Mouse (Mus musculus) MEL (cell line): ENCODE results near the gene Gipc2. TPM values are rescaled to one million over a fixed set of nuclear protein-coding genes. Genes with fewer than 3 reads are reported as not detected.

ENCODE experiments used
- DNase-seq: peaks from one replicate; pipeline ENCODE4 v3.0.0; 2011; ENCODE audit warnings: low read depth, low spot score
- H3K27ac ChIP-seq: 2 replicates; pipeline ENCODE4 v1.5.1; 2012; ENCODE audit warnings: low read depth, mild to moderate bottlenecking, control low read depth, low read length, moderate library complexity; ENCODE audit not compliant: control insufficient read depth
- H3K27me3 ChIP-seq, 2 experiments: fragments of 150-350 bp in 1 of 2; sonication (generic) in 1 of 2; 2 replicates each; pipeline ENCODE4 v1.6.1; 2012; ENCODE audit warnings: low read length in 2 of 2, mild to moderate bottlenecking in 2 of 2, improper control_type of control experiment in 1 of 2, moderate library complexity in 1 of 2; ENCODE audit not compliant: insufficient read depth in 2 of 2, control insufficient read depth in 1 of 2
- H3K36me3 ChIP-seq, 2 experiments: 2 replicates each; pipeline ENCODE4 v1.6.1; 2012 to 2014; ENCODE audit warnings: low read length in 2 of 2, improper control_type of control experiment in 1 of 2, inconsistent platforms in 1 of 2, mild to moderate bottlenecking in 1 of 2; ENCODE audit not compliant: insufficient read depth in 2 of 2, control insufficient read depth in 1 of 2
- H3K4me1 ChIP-seq, 2 experiments: fragments of 150-350 bp in 1 of 2; sonication (generic) in 1 of 2; 2 replicates each; pipeline ENCODE4 v1.6.1; 2012; ENCODE audit warnings: low read length in 2 of 2, improper control_type of control experiment in 1 of 2, mild to moderate bottlenecking in 1 of 2; ENCODE audit not compliant: insufficient read depth in 2 of 2, control insufficient read depth in 1 of 2
- H3K4me3 ChIP-seq, 2 experiments: fragments of 150-350 bp in 1 of 2; sonication (generic) in 1 of 2; 2 replicates each; pipeline ENCODE4 v1.5.1; 2012; ENCODE audit warnings: low read depth in 2 of 2, low read length in 2 of 2, mild to moderate bottlenecking in 2 of 2, moderate library complexity in 2 of 2, control low read depth in 1 of 2, improper control_type of control experiment in 1 of 2; ENCODE audit not compliant: control insufficient read depth in 1 of 2, insufficient read depth in 1 of 2
- H3K79me2 ChIP-seq: 2 replicates; pipeline ENCODE4 v1.6.1; 2012; ENCODE audit warnings: mild to moderate bottlenecking, low read length, moderate library complexity; ENCODE audit not compliant: control insufficient read depth, poor library complexity, insufficient read depth
- H3K9ac ChIP-seq: 2 replicates; pipeline ENCODE4 v1.6.1; 2012; ENCODE audit warnings: low read depth, mild to moderate bottlenecking, control low read depth, low read length, moderate library complexity; ENCODE audit not compliant: control insufficient read depth, poor library complexity, severe bottlenecking
- H3K9me3 ChIP-seq: fragments of 150-350 bp; sonication (generic); replicated peaks from 2 replicates; pipeline ENCODE4 v1.6.1; 2012; ENCODE audit warnings: mild to moderate bottlenecking, low read length, improper control_type of control experiment, moderate library complexity; ENCODE audit not compliant: insufficient read depth
- BHLHE40 ChIP-seq: IDR thresholded peaks from 2 replicates; pipeline ENCODE4 v1.6.1; 2012; ENCODE audit warnings: low read depth, mild to moderate bottlenecking, inconsistent platforms, low read length, improper control_type of control experiment, borderline replicate concordance
- CHD2 ChIP-seq: IDR thresholded peaks from 2 replicates; pipeline ENCODE4 v1.6.1; 2011; ENCODE audit warnings: low read length, improper control_type of control experiment
- CTCF ChIP-seq, 3 experiments: IDR thresholded peaks in 2 of 3; conservative IDR thresholded peaks in 1 of 3; 2 replicates each; pipeline ENCODE4 v1.5.1; 2011 to 2012; ENCODE audit warnings: low read length in 3 of 3, low read depth in 2 of 3, mild to moderate bottlenecking in 2 of 3, improper control_type of control experiment in 1 of 3, inconsistent platforms in 1 of 3, mixed read lengths in 1 of 3, moderate library complexity in 1 of 3; ENCODE audit not compliant: control insufficient read depth in 1 of 3, insufficient read depth in 1 of 3, poor library complexity in 1 of 3, severe bottlenecking in 1 of 3
- ELF1 ChIP-seq: IDR thresholded peaks from 2 replicates; pipeline ENCODE4 v1.6.1; 2014; ENCODE audit warnings: low read depth, mild to moderate bottlenecking, inconsistent platforms, low read length, improper control_type of control experiment, moderate library complexity
- EP300 ChIP-seq, 2 experiments: IDR thresholded peaks; 2 replicates each; pipeline ENCODE4 v1.6.1; 2011; ENCODE audit warnings: improper control_type of control experiment in 2 of 2, low read length in 2 of 2, low read depth in 1 of 2, mild to moderate bottlenecking in 1 of 2
- ETS1 ChIP-seq: IDR thresholded peaks from 2 replicates; pipeline ENCODE4 v1.6.1; 2012; ENCODE audit warnings: low read depth, mild to moderate bottlenecking, inconsistent platforms, low read length, improper control_type of control experiment, moderate library complexity
- GATA1 ChIP-seq: IDR thresholded peaks from 2 replicates; pipeline ENCODE4 v1.6.1; 2011; ENCODE audit warnings: low read depth, low read length, improper control_type of control experiment
- HCFC1 ChIP-seq: IDR thresholded peaks from 2 replicates; pipeline ENCODE4 v1.6.1; 2012; ENCODE audit warnings: low read depth, mild to moderate bottlenecking, inconsistent platforms, low read length, improper control_type of control experiment, moderate library complexity
- JUND ChIP-seq: IDR thresholded peaks from 2 replicates; pipeline ENCODE4 v1.6.1; 2011; ENCODE audit warnings: low read depth, mild to moderate bottlenecking, improper control_type of control experiment, low read length
- MAX ChIP-seq: IDR thresholded peaks from 2 replicates; pipeline ENCODE4 v1.6.1; 2011; ENCODE audit warnings: low read length, improper control_type of control experiment
- MEF2A ChIP-seq: IDR thresholded peaks from 2 replicates; pipeline ENCODE4 v1.6.1; 2014; ENCODE audit warnings: low read depth, mild to moderate bottlenecking, inconsistent platforms, low read length, improper control_type of control experiment; ENCODE audit not compliant: poor library complexity, insufficient replicate concordance, severe bottlenecking; ENCODE audit errors: extremely low read depth
- MYB ChIP-seq: IDR thresholded peaks from 2 replicates; pipeline ENCODE4 v1.6.1; 2011; ENCODE audit warnings: mild to moderate bottlenecking, low read depth, low read length, improper control_type of control experiment
- MYC ChIP-seq: IDR thresholded peaks from 2 replicates; pipeline ENCODE4 v1.6.1; 2011; ENCODE audit warnings: low read depth, mild to moderate bottlenecking, low read length, improper control_type of control experiment, moderate library complexity
- NRF1 ChIP-seq: IDR thresholded peaks from 2 replicates; pipeline ENCODE4 v1.6.1; 2014; ENCODE audit warnings: low read depth, mild to moderate bottlenecking, inconsistent platforms, low read length, improper control_type of control experiment, moderate library complexity; ENCODE audit not compliant: poor library complexity, insufficient read depth, severe bottlenecking
- POLR2A ChIP-seq, 2 experiments: IDR thresholded peaks; 2 replicates each; pipeline ENCODE4 v1.6.1; 2011 to 2012; ENCODE audit warnings: low read length in 2 of 2, mild to moderate bottlenecking in 2 of 2, control low read depth in 1 of 2, improper control_type of control experiment in 1 of 2, low read depth in 1 of 2, moderate library complexity in 1 of 2; ENCODE audit not compliant: control insufficient read depth in 1 of 2, insufficient read depth in 1 of 2, poor library complexity in 1 of 2
- POLR2AphosphoS2 ChIP-seq: IDR thresholded peaks from 2 replicates; pipeline ENCODE4 v1.6.1; 2011; ENCODE audit warnings: low read length, improper control_type of control experiment
- POLR2AphosphoS5 ChIP-seq: IDR thresholded peaks from 2 replicates; pipeline ENCODE4 v1.6.1; 2012; ENCODE audit warnings: low read depth, borderline replicate concordance, mild to moderate bottlenecking, inconsistent platforms, low read length, moderate library complexity, mixed read lengths
- TBP ChIP-seq: IDR thresholded peaks from 2 replicates; pipeline ENCODE4 v1.8.0; 2011; ENCODE audit warnings: low read depth, low read length, improper control_type of control experiment
- TCF12 ChIP-seq: IDR thresholded peaks from 2 replicates; pipeline ENCODE4 v1.6.1; 2014; ENCODE audit warnings: low read depth, mild to moderate bottlenecking, inconsistent platforms, low read length, improper control_type of control experiment, moderate library complexity
- UBTF ChIP-seq: IDR thresholded peaks from 2 replicates; pipeline ENCODE4 v1.6.1; 2012; ENCODE audit warnings: low read depth, mild to moderate bottlenecking, inconsistent platforms, low read length, improper control_type of control experiment, moderate library complexity, borderline replicate concordance; ENCODE audit not compliant: insufficient read depth
- USF2 ChIP-seq, 2 experiments: IDR thresholded peaks; 2 replicates each; pipeline ENCODE4 v1.6.1; 2011 to 2012; ENCODE audit warnings: improper control_type of control experiment in 2 of 2, low read length in 2 of 2, borderline replicate concordance in 1 of 2, inconsistent platforms in 1 of 2, low read depth in 1 of 2, mild to moderate bottlenecking in 1 of 2; ENCODE audit not compliant: insufficient read depth in 1 of 2
- ZC3H11A ChIP-seq: IDR thresholded peaks from 2 replicates; pipeline ENCODE4 v1.6.1; 2012; ENCODE audit warnings: low read depth, mild to moderate bottlenecking, inconsistent platforms, low read length, improper control_type of control experiment
- ZMIZ1 ChIP-seq: IDR thresholded peaks from 2 replicates; pipeline ENCODE4 v1.6.1; 2012; ENCODE audit warnings: low read depth, mild to moderate bottlenecking, inconsistent platforms, low read length, improper control_type of control experiment, moderate library complexity
- ZNF384 ChIP-seq: IDR thresholded peaks from 2 replicates; pipeline ENCODE4 v1.6.1; 2012; ENCODE audit warnings: low read depth, mild to moderate bottlenecking, inconsistent platforms, low read length, improper control_type of control experiment
- polyA plus RNA-seq, 2 experiments: library from polyadenylated mRNA; stranded (reverse) in 1 of 2; unstranded in 1 of 2; fragments of >175 nt in 1 of 2; fragments of >200 nt in 1 of 2; gene quantifications; 2 replicates each; pipeline versions ENCODE4 v1.2.1 to v1.2.4; 2012; ENCODE audit warnings: low replicate concordance in 2 of 2, low read depth in 1 of 2; ENCODE audit not compliant: insufficient read length in 2 of 2, insufficient read depth in 1 of 2, missing spikeins in 1 of 2
- total RNA-seq: library from RNA; depleted of rRNA; stranded (reverse); fragments of 300-350 nt; gene quantifications from 2 replicates; pipeline ENCODE4 v1.2.3, GENCODE M21; 2012

Gipc2 gene
- total and polyA plus RNA-seq, 3 experiments: 0.27 to 0.78 TPM; not detected in 1

GRCm38 (mm10) chr3:152145186-152145585, 20.8 kb downstream of the Gipc2 start:
- DNase-seq: no peak
- peaks cover 0 to 4% of the 10 kb centered on the region in 2 experiments; a peak in 2 of 4 replicates for H3K36me3 ChIP-seq
- H3K4me1 ChIP-seq: peaks cover 0 to 11% of the 10 kb centered on the region in 2 experiments; a peak in 2 of 4 replicates
- no peak overlapping the region for H3K27ac ChIP-seq
- no peaks in the 10 kb centered on the region for H3K79me2 ChIP-seq
- no peak overlapping the region for H3K9ac ChIP-seq
- H3K4me3 ChIP-seq: no peak overlapping the region
- H3K9me3 ChIP-seq: no peaks in the 10 kb centered on the region
- no peaks in the 10 kb centered on the region for H3K27me3 ChIP-seq
- TF ChIP-seq MYB (no peak), CHD2 (no peak), ZC3H11A (no peak), ETS1 (no peak), TCF12 (no peak), POLR2AphosphoS5 (no peak), GATA1 (no peak), JUND (no peak), POLR2AphosphoS2 (no peak), EP300 (IDR thresholded peaks at IDR 0.05; ENCODE audit: low read depth in 1 of 2, low read length in 2 of 2) (no peak), ZNF384 (no peak), USF2 (IDR thresholded peaks at IDR 0.05; ENCODE audit: borderline replicate concordance in 1 of 2, insufficient read depth in 1 of 2, low read depth in 1 of 2, low read length in 2 of 2) (no peak), TBP (no peak), NRF1 (no peak), ELF1 (no peak), MYC (no peak), ZMIZ1 (no peak), MAX (no peak), MEF2A (no peak)

DNA sequence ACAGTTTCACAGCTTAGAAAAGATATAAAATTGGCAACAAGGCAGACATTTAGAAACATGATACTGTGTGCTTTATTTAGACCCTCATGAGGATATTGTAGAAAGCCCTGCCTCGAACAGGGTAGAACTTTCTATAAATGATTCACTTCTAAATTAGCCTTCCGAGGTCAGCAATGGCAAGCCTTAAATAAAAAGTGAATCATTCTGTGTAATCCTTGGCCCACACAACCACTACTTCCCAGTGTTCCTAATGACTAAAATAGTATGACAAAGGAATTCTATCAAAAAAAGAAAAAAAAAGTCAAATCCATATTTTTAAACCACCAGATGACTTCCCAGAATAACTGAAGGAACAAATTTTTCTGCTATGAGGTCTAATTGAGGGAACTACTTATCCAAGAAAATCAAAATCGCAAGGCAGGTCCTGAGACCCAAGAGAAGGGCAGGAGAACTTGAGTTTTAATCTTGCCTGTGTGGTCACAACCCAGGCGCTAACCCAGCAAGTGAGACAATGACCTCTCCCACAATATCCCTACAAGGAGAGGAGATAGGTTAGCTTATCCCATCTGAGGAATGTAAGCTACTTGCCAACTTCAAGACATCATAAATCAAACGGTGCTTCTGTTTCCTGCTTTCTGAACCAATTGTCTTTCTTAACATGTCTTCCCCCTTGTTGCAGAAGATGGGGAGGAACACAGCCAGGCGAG, 22.9 kb downstream of the Gipc2 start:
- H3K4me1 ChIP-seq: no peaks in the 10 kb centered on the region
- no peaks in the 10 kb centered on the region for H3K27me3 ChIP-seq
- no peaks in the 10 kb centered on the region for H3K9me3 ChIP-seq
- H3K4me3 ChIP-seq: no peak overlapping the region
- H3K36me3 ChIP-seq: no peaks in the 10 kb centered on the region
- TF ChIP-seq CTCF (IDR thresholded peaks at IDR 0.05 in 2 of 3, conservative IDR thresholded peaks at IDR 0.05 in 1 of 3; ENCODE audit: control insufficient read depth in 1 of 3, insufficient read depth in 1 of 3, low read depth in 2 of 3, low read length in 3 of 3, poor library complexity in 1 of 3, severe bottlenecking in 1 of 3) (no peak), BHLHE40 (no peak), HCFC1 (no peak), NRF1 (no peak), MYC (no peak), USF2 (IDR thresholded peaks at IDR 0.05; ENCODE audit: borderline replicate concordance in 1 of 2, insufficient read depth in 1 of 2, low read depth in 1 of 2, low read length in 2 of 2) (no peak), POLR2A (IDR thresholded peaks at IDR 0.05; ENCODE audit: control insufficient read depth in 1 of 2, insufficient read depth in 1 of 2, low read depth in 1 of 2, low read length in 2 of 2, poor library complexity in 1 of 2) (no peak), UBTF (no peak), ETS1 (no peak), MYB (no peak)
- H3K79me2 ChIP-seq: no peaks in the 10 kb centered on the region
- no peak overlapping the region for H3K27ac ChIP-seq
- H3K9ac ChIP-seq: no peak overlapping the region
- DNase-seq: no peak
